Mouse (Mus musculus): Measurements from ENCODE around the gene Sap18b.
"Not testable (repeated sequence)": the region's sequence is repeated elsewhere in the genome, so short reads cannot be mapped to it uniquely, and the experiment has no call there.

Sap18b gene

GRCm38 (mm10) chr8:95822096-95822495, 3.0 kb upstream of the Sap18b start:
- no peak for DNase-seq (ENCODE audit: low read depth, low spot score)

DNA sequence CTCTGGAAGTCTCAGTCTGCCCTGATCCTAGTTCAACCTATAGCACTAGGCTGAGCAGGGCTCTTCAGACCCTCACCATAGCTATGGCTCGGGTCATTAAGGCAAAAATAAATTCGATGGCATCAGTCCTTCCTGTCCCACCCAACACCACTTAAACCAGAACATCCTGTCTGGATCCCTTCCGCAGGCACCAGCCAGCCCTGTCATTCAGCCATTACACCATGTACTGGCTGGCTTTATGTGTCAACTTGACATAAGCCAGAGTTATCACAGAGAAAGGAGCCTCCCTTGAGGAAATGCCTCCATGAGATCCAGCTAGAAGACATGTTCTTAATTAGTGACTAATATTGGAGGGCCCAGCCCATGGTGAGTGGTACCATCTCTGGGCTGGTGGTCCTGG, 2.4 kb upstream of the Sap18b start:
- DNase-seq (ENCODE audit: low read depth, low spot score): no peak

DNA sequence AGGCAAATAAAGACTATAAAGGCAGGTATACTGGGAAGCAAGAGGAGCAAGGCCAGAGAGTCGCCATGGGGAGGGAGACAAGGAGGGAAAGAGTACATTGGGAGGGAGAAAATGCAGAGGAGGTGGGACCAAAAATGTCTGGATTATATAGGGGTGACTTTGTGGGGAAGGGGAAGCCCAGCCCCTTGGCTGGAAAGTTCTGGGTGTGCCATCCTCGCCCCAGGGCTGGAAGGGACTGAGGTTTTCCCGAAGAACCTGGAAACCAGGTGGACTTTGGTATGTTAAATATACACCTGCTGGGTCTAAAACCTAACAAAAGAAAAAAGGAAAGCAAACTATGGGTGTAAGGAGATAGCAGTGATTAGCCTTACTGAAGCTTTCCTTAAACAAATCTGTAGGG, 5.0 kb downstream of the Sap18b start:
- DNase-seq (ENCODE audit: low read depth, low spot score): no peak

GRCm38 (mm10) chr8:95832603-95833434, 7.7 kb downstream of the Sap18b start:
- DNase-seq (ENCODE audit: low read depth, low spot score): peak; percentile 97

DNA sequence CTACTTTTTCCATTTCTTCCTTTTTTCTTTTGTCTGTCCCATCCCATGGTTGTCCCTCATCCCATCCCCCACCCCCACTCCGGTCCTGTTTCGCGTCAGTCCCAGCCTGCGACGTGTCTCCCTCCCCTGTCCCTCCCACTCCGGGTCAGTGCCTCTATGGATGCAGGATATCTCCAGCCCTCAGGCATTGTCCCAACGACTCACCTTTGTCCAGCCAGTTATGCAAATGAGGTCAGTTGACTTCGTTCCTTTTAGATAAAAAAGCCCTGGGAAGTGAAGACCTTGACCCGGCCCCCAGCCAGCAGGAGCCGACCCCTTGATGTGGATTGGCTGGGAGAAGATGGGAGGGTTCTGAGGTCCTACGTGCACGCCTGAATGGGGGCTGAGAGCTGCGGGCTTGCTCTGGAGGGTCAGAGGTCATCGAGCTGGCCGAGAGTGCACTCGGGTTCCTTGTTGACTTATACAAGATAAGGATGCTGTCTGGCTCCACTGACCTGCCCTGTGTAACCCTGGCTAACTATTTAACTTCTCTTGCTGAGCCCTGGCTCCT, 8.4 kb downstream of the Sap18b start:
- peak; percentile 37 for DNase-seq (ENCODE audit: low read depth, low spot score)

GRCm38 (mm10) chr8:95835891-95836290, 10.7 kb downstream of the Sap18b start:
- no peak for DNase-seq (ENCODE audit: low read depth, low spot score)

DNA sequence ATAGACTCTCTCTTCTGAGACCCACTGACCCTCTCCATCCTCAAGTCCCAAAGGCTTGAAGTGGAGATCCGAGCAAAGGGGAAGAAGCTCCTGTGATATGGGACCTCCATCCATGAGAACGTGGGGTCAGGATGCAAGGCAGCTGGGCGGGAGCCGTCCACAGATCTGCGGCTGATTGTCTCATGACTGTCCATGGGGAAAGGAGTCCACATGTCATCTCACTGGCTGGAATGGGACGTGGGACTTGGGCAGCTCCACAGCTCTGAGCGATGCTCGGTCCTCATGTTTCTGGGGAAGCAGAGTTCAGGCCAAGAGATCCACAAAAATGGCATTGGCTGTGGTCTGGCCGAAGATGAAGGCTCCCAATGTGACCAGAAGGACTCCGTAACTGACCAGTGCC, 12.1 kb downstream of the Sap18b start:
- no peak for DNase-seq (ENCODE audit: low read depth, low spot score)

- no peak for DNase-seq (ENCODE audit: low read depth, low spot score)
Measured at GRCm38 (mm10) chr8:95839289-95839688, 14.1 kb downstream of the Sap18b start.

- no peak for DNase-seq (ENCODE audit: low read depth, low spot score)
Measured at GRCm38 (mm10) chr8:95841436-95841835, 16.3 kb downstream of the Sap18b start.

GRCm38 (mm10) chr8:95843968-95844367, 18.8 kb downstream of the Sap18b start:
- DNase-seq (ENCODE audit: low read depth, low spot score): no peak

- no peak for DNase-seq (ENCODE audit: low read depth, low spot score)
Measured at GRCm38 (mm10) chr8:95845026-95845425, 19.9 kb downstream of the Sap18b start.

- no peak for DNase-seq (ENCODE audit: low read depth, low spot score)
Measured at GRCm38 (mm10) chr8:95848061-95848551, 23.0 kb downstream of the Sap18b start.

DNA sequence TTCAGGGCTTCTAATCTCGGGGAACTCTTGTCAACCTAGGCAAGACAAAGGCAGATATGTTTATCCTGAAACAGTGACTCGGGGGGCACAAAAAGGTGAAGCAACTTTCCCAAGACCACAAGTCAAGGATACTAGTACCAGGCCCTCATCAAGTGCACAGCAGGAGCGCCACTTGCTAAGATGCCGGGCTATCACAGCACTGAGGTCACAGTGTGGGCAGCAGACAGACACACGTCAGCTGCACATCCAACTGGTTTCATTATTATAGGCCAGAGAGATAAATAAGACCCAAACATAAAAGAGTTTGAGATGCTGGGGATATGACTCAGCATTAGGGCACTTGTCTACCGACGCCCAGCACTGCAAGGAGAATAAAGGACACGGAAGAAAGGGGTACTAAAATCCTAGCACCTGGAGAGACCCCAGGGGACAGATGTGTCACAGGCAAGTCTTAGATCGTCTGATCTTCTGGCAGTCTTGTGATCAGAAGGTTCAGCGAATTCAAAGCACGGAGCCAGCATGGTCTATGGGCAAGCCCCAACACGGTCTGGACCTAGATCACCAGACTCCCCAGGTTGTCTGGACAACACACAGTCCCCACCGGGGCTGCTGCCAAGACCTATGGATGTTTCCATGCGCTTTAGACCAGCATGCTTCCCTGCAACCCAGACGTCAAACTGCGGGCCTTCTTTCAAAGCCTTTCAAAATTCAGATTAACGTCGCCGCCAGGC, 23.8 kb downstream of the Sap18b start:
- DNase-seq (ENCODE audit: low read depth, low spot score): no peak

- DNase-seq (ENCODE audit: low read depth, low spot score): no peak
Measured at GRCm38 (mm10) chr8:95850326-95850725, 25.2 kb downstream of the Sap18b start.

DNA sequence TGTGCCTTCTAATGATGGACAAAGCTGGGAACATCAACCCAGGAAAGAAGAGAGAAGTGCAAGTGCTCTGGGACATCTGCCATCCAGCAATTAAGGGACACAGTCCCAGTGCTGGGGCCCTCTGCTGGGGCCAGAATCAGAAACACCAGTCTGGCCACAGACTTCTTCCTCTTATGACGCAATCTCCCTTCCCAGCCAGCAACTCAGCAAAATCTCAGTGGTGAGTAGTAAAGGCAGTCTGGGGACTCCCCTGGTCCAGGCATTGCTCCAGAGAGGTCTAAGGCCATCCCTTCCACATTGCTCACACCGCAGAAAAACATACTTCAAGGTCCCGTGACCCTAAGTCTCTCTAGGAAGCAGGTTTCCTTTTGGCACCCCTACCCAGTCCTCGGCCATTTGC, 27.1 kb downstream of the Sap18b start:
- DNase-seq (ENCODE audit: low read depth, low spot score): peak; percentile 100

DNA sequence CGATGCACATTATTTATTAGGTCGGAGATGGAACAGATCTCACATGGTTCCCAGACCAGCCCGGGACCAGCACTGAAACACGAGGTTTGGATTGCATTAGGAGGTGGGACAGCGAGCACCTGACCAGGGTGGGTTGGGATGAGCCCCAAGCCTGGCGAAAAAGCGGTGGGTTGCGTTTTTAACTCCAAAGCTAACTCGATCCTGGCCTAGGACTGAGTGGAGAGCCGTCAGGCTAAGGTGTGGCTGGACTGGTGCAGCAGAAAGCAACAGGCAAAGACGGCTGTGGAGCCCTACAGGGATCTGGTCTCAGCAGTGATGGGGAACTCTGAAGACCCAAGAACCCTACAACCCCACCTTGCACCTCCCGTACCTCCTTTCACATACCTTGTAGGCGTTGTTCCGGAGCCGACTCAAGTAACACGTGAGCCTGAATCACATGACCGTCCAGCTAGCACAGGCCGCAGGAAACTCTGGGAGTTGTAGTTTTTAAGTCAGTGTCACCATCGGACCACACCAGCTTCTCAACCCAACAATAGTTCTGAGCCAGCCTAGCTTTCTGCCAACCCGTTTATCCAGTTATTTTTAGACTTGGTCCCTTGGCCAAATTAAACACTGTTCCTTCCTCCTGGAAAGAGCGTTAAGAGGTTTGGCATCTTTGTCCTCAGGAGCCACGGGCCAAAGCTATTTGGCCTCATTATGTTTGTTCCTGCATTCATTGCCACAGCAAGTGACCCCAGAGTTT, 28.1 kb downstream of the Sap18b start, which contains the start of gene Slc38a7:
Gene Slc38a7, minus strand, starts transcription at position 438 of the 742 bp plus-strand sequence.
- peak; percentile 98 for DNase-seq (ENCODE audit: low read depth, low spot score)

GRCm38 (mm10) chr8:95854174-95854573, 29.0 kb downstream of the Sap18b start:
- DNase-seq (ENCODE audit: low read depth, low spot score): no peak

GRCm38 (mm10) chr8:95863761-95864440, 38.8 kb downstream of the Sap18b start:
- not testable (repeated sequence) for DNase-seq (ENCODE audit: low read depth, low spot score)

- not testable (repeated sequence) for DNase-seq (ENCODE audit: low read depth, low spot score)
Measured at GRCm38 (mm10) chr8:95864851-95865250, 39.7 kb downstream of the Sap18b start.

DNA sequence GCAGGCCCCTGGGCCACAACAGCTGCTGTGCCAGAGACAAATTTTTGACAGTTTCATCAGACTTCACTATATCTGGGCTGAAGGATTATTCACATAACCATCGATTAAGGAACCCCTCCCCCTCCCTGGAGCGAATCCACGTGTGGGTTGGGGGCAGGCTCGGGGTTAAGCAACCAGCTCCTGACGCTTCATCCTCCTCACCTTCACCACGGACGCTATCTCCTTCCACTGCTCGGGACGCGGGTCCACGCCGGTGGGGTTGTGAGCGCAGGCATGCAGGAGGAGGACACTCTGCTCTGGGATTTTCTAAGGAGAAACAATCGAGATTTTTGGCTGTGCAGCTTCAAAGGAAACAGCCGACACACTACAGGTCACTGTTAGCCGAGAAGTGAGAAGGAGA, 46.5 kb downstream of the Sap18b start:
- no peak for DNase-seq (ENCODE audit: low read depth, low spot score)

DNA sequence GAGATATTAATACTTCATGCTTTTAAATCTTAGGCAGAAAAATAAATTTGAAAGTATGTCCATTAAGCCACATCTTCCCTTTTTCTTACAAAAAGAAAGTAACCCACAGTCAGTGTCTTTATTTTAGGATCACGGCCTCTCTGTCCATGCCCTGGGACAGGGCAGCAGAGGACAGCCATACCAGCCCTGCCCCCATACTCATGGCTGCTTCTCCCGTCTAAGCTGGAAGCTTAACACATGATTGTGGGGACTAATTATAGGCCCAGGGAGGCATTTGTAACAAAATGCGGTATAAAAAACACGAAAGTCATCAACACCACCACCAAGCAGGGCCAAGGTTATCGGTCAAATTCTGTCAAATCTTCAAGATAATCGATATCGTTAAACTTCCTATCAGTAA, 50.1 kb downstream of the Sap18b start:
- no peak for DNase-seq (ENCODE audit: low read depth, low spot score)
